Mouse (Mus musculus): Measurements from ENCODE around the gene Med27.

DNA sequence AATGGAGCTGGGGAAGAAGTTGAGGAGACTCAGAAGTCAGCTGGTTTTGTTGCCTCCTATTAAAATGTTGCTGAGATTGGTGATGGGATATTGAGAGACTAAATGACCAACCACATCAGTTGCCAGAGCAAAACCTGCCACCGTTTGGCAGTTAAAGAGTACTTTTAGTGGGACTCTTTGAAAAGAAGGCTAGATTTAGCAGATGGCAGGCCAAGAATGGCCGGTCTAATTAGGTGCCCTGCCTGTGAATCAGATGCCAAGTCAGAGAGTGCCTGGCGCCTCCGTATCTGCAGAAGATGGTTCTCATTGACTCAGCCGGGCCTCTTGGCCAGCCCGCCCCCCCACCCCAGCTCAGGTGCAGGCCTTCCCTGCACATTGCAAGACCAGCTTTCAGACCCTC is 173.6 kb downstream of the Med27 start:
- TF ChIP-seq POLR2A (IDR thresholded peaks at IDR 0.05; ENCODE audit: insufficient read depth, low read length) (no peak), CTCF (IDR thresholded peaks at IDR 0.05; ENCODE audit: low read depth, low read length) (no peak), EP300 (IDR thresholded peaks at IDR 0.05; ENCODE audit: insufficient read depth, low read depth, low read length) (no peak)
